In genomic region chr11:115172825-115173287, GRCm38 (mm10) we compare ENCODE assay signal across 8 mouse cellular contexts. TPM values are rescaled to one million over a fixed set of nuclear protein-coding genes. Genes with fewer than 3 reads are reported as not detected.
DNase-seq lines count a peak whose midpoint lies in the region; ATAC-seq lines count a peak whose summit lies in the region.

No protein-coding gene starts in this region.

- DNase-seq in right cerebral cortex, postnatal 4 days, result peak; percentile 39
- no peak for DNase-seq in right cerebral cortex, postnatal 36 days (ENCODE audit: low spot score in 2 of 2)
- peak; percentile 74 for DNase-seq in kidney, adult 18-20 months
- DNase-seq in lung, postnatal 14 days, result peak; percentile 50
- DNase-seq in cerebellum, adult 9-10 months, result no peak
- DNase-seq in cerebellum, adult 8-10 months, result no peak
- no peak for DNase-seq in spleen, postnatal 36 days (ENCODE audit: low spot score in 2 of 2)

- ATAC-seq in granulocyte monocyte progenitor cell, adult 5-6 weeks (replicated peaks; ENCODE audit: poor library complexity, severe bottlenecking), result peak; percentile 28; the same call in 1 of the 2 replicates

RNA-seq across cellular contexts. Expression of gene Slc9a3r1, which starts 9.7 kb away (rescaled TPM):
- total RNA-seq in granulocyte monocyte progenitor cell, adult 5-6 weeks (2014; fragmentation: Nextera tagmentation), result 37.4 and 55.9 TPM in 2 replicates
- 48.2 and 50.3 TPM in 2 replicates for total RNA-seq in granulocyte monocyte progenitor cell, adult 5-6 weeks (2017)

RNA-seq across cellular contexts. Expression of gene Tmem104, which starts 14.4 kb away (rescaled TPM):
- total RNA-seq in granulocyte monocyte progenitor cell, adult 5-6 weeks (2014; fragmentation: Nextera tagmentation), result 11.5 and 12.8 TPM in 2 replicates
- 2.4 and 3.6 TPM in 2 replicates for total RNA-seq in granulocyte monocyte progenitor cell, adult 5-6 weeks (2017)

RNA-seq across cellular contexts. Expression of gene Nat9, which starts 14.8 kb away (rescaled TPM):
- 27.1 and 27.5 TPM in 2 replicates for total RNA-seq in granulocyte monocyte progenitor cell, adult 5-6 weeks (2014; fragmentation: Nextera tagmentation)
- 21.3 and 28.0 TPM in 2 replicates for total RNA-seq in granulocyte monocyte progenitor cell, adult 5-6 weeks (2017)

RNA-seq across cellular contexts. Expression of gene Cd300lf, which starts 39.1 kb away (rescaled TPM):
- not detected in 2 replicates for total RNA-seq in granulocyte monocyte progenitor cell, adult 5-6 weeks (2014; fragmentation: Nextera tagmentation)
- total RNA-seq in granulocyte monocyte progenitor cell, adult 5-6 weeks (2017), result 0.46 and 2.8 TPM in 2 replicates

Comparison
In these comparisons a context has a peak if more than half of its experiments do, and no peak if none do; other contexts are left out.
1. DNase-seq: peak in right cerebral cortex, postnatal 4 days (single experiment), kidney, adult 18-20 months (single experiment) and lung, postnatal 14 days (single experiment); none in right cerebral cortex, postnatal 36 days (0 of 2), cerebellum, adult 9-10 months (single experiment), cerebellum, adult 8-10 months (single experiment) and spleen, postnatal 36 days (0 of 2).